Mouse (Mus musculus) c-Kit-negative CD71-positive TER-119-positive erythroid progenitor cells, embryonic 14.5 days (primary cell): ENCODE data around the gene Sytl2.

Experiments
- DNase-seq: peaks from one replicate; pipeline ENCODE4 v3.0.0-alpha.2; 2013; ENCODE audit warnings: low read depth, low spot score

Sytl2 gene

GRCm38 (mm10) chr7:90301942-90302646, at the start of gene Sytl2:
Gene Sytl2, plus strand, starts transcription at chr7:90302252.
- DNase-seq, result no peak

- DNase-seq, result no peak
Measured at GRCm38 (mm10) chr7:90252946-90253345, 49.1 kb upstream of the Sytl2 start.

GRCm38 (mm10) chr7:90258701-90259100, 43.4 kb upstream of the Sytl2 start:
- DNase-seq, result no peak

GRCm38 (mm10) chr7:90259899-90260298, 42.2 kb upstream of the Sytl2 start:
- DNase-seq, result no peak

GRCm38 (mm10) chr7:90261902-90262599, 40.0 kb upstream of the Sytl2 start:
- DNase-seq, result no peak

GRCm38 (mm10) chr7:90265289-90265970, 36.6 kb upstream of the Sytl2 start, which contains the start of gene Ccdc83:
Gene Ccdc83, minus strand, starts transcription at chr7:90265777.
- peak; percentile 44 for DNase-seq

GRCm38 (mm10) chr7:90270141-90270540, 31.9 kb upstream of the Sytl2 start:
- DNase-seq, result no peak

GRCm38 (mm10) chr7:90274561-90275100, 27.4 kb upstream of the Sytl2 start:
- DNase-seq, result no peak

GRCm38 (mm10) chr7:90277246-90277645, 24.8 kb upstream of the Sytl2 start:
- no peak for DNase-seq

GRCm38 (mm10) chr7:90277769-90278168, 24.3 kb upstream of the Sytl2 start:
- no peak for DNase-seq

GRCm38 (mm10) chr7:90279136-90279535, 22.9 kb upstream of the Sytl2 start:
- no peak for DNase-seq

- no peak for DNase-seq
Measured at GRCm38 (mm10) chr7:90280274-90280875, 21.7 kb upstream of the Sytl2 start.

GRCm38 (mm10) chr7:90280878-90281277, 21.2 kb upstream of the Sytl2 start:
- DNase-seq, result no peak

GRCm38 (mm10) chr7:90281759-90282546, 20.1 kb upstream of the Sytl2 start:
- no peak for DNase-seq

- no peak for DNase-seq
Measured at GRCm38 (mm10) chr7:90282786-90283185, 19.3 kb upstream of the Sytl2 start.

GRCm38 (mm10) chr7:90284793-90285192, 17.3 kb upstream of the Sytl2 start:
- DNase-seq, result no peak

- no peak for DNase-seq
Measured at GRCm38 (mm10) chr7:90291885-90292284, 10.2 kb upstream of the Sytl2 start.

- DNase-seq, result no peak
Measured at GRCm38 (mm10) chr7:90302647-90303552, 848 bp downstream of the Sytl2 start.

- DNase-seq, result no peak
Measured at GRCm38 (mm10) chr7:90306079-90306478, 4.0 kb downstream of the Sytl2 start.

GRCm38 (mm10) chr7:90306968-90307367, 4.9 kb downstream of the Sytl2 start:
- DNase-seq, result no peak
